Mouse (Mus musculus) lung, postnatal 0 days (tissue): ENCODE data around the gene Marveld2. TPM values are rescaled to one million over a fixed set of nuclear protein-coding genes. Genes with fewer than 3 reads are reported as not detected.
A peak's percentile ranks its signal among the peaks of the same experiment; 100 is the strongest.

Source experiments
- ATAC-seq: fragments of 200-750 bp; cut with Nextera tagmentation; 2 replicates; pipeline ENCODE4 v1.8.0; 2017; ENCODE audit warnings: moderate library complexity
- DNase-seq: peaks from one replicate; pipeline ENCODE4 v3.0.0-alpha.2; 2016; ENCODE audit warnings: low spot score
- H3K27ac ChIP-seq: fragments of 300-500 bp; sonication (generic); 2 replicates; pipeline ENCODE4 v1.5.1; 2014; ENCODE audit warnings: antibody characterized with exemption, mild to moderate bottlenecking, low read length, mixed read lengths
- H3K27me3 ChIP-seq: fragments of 300-500 bp; sonication (generic); replicated peaks from 2 replicates; pipeline ENCODE4 v1.6.1; 2014; ENCODE audit warnings: low read length, mixed read lengths; ENCODE audit not compliant: insufficient read depth
- H3K36me3 ChIP-seq: fragments of 300-500 bp; sonication (generic); 2 replicates; pipeline ENCODE4 v1.6.1; 2014; ENCODE audit warnings: low read length, mixed read lengths; ENCODE audit not compliant: insufficient read depth
- H3K4me1 ChIP-seq: fragments of 300-500 bp; sonication (generic); 2 replicates; pipeline ENCODE4 v1.6.1; 2014; ENCODE audit warnings: antibody characterized with exemption, low read depth, low read length, mixed read lengths; ENCODE audit not compliant: insufficient read depth
- H3K4me2 ChIP-seq: fragments of 300-500 bp; sonication (generic); replicated peaks from 2 replicates; pipeline ENCODE4 v1.6.1; 2014; ENCODE audit warnings: low read depth, mild to moderate bottlenecking, low read length, moderate library complexity, mixed read lengths
- H3K4me3 ChIP-seq: fragments of 300-500 bp; sonication (generic); 2 replicates; pipeline ENCODE4 v1.5.1; 2014; ENCODE audit warnings: low read depth, low read length
- H3K9ac ChIP-seq: fragments of 300-500 bp; sonication (generic); replicated peaks from 2 replicates; pipeline ENCODE4 v1.6.1; 2014; ENCODE audit warnings: low read depth, mild to moderate bottlenecking
- H3K9me3 ChIP-seq: fragments of 300-500 bp; sonication (generic); 2 replicates; pipeline ENCODE4 v1.6.1; 2016; ENCODE audit warnings: low read length, mixed read lengths
- CTCF ChIP-seq: IDR thresholded peaks from 2 replicates; pipeline ENCODE4 v1.5.1; 2016; ENCODE audit warnings: antibody characterized with exemption, mild to moderate bottlenecking
- EP300 ChIP-seq: IDR thresholded peaks from 2 replicates; pipeline ENCODE4 v1.6.1; 2016; ENCODE audit warnings: antibody characterized with exemption, mild to moderate bottlenecking, control low read depth
- WGBS: fragments of 180-500 bp; shearing (Covaris S2); extraction: QIAGEN DNeasy Blood & Tissue Kit; methylation state at CpG from one replicate; pipeline ENCODE4 v1.1.7; 2014; 5-methylcytosine and 5-hydroxymethylcytosine counted together
- polyA plus RNA-seq: library from polyadenylated mRNA; unstranded; fragments of >200 nt; fragmentation: Nextera tagmentation; extraction: Ambion mirVana; gene quantifications from 2 replicates; pipeline ENCODE4 v1.2.1, GENCODE M21; 2015

Marveld2 gene
- polyA plus RNA-seq, 1 experiment from 2014 or later = 11.8 TPM

GRCm38 (mm10) chr13:100552369-100553041, 64.3 kb downstream of the Marveld2 start, which contains the start of gene Ocln:
Gene Ocln (minus strand): TSS chr13:100552718.
- Histone ChIP-seq H3K27ac (peak within 1 kb of the TSS; percentile 94), H3K36me3 (no peaks in the 10 kb centered on the region), H3K9me3 (no peaks in the 10 kb centered on the region), H3K4me3 (peak within 1 kb of the TSS; percentile 79), H3K27me3 (peaks cover 7% of the 10 kb centered on the region), H3K4me2 (peak within 1 kb of the TSS; percentile 77), H3K4me1 (no peaks in the 10 kb centered on the region), H3K9ac (peak within 1 kb of the TSS; percentile 72)
- WGBS = under 1% methylated on average over 45 of the region's 45 CpGs
- TF ChIP-seq EP300 = no peak
- TF ChIP-seq CTCF = no peak
- ATAC-seq = peak; percentile 88
- DNase-seq = peak; percentile 85

GRCm38 (mm10) chr13:100552009-100552368, 64.8 kb downstream of the Marveld2 start:
- Histone ChIP-seq H3K36me3 (no peaks in the 10 kb centered on the region), H3K4me3 (peak overlapping the region; percentile 79), H3K4me1 (no peaks in the 10 kb centered on the region), H3K9ac (peak overlapping the region; percentile 72), H3K27me3 (peaks cover 7% of the 10 kb centered on the region), H3K27ac (peak overlapping the region; percentile 94), H3K4me2 (peak overlapping the region; percentile 77), H3K9me3 (no peaks in the 10 kb centered on the region)
- DNase-seq (peak; percentile 20), ATAC-seq (peak; percentile 12)
- WGBS = under 1% methylated on average over 23 of the region's 35 CpGs
- TF ChIP-seq EP300 (no peak), CTCF (no peak)

- Histone ChIP-seq H3K27me3 (peaks cover 7% of the 10 kb centered on the region), H3K27ac (peak overlapping the region; percentile 94), H3K4me3 (peak overlapping the region; percentile 79), H3K4me1 (no peaks in the 10 kb centered on the region), H3K4me2 (peak overlapping the region; percentile 77), H3K9me3 (no peaks in the 10 kb centered on the region), H3K36me3 (no peaks in the 10 kb centered on the region), H3K9ac (peak overlapping the region; percentile 72)
- ATAC-seq = peak; percentile 14
- TF ChIP-seq CTCF (no peak), EP300 (no peak)
- DNase-seq = peak; percentile 52
- WGBS = 2% methylated on average over 41 of the region's 41 CpGs
Observed at GRCm38 (mm10) chr13:100551371-100552008, 65.3 kb downstream of the Marveld2 start.

GRCm38 (mm10) chr13:100547269-100547668, 69.5 kb downstream of the Marveld2 start:
- H3K27ac ChIP-seq = no peak overlapping the region
- H3K36me3 ChIP-seq = no peaks in the 10 kb centered on the region
- H3K4me1 ChIP-seq = no peaks in the 10 kb centered on the region; the same call in 1 of the 2 replicates
- ATAC-seq (no peak), DNase-seq (no peak)
- H3K27me3 ChIP-seq = peaks cover 2% of the 10 kb centered on the region
- TF ChIP-seq CTCF (no peak), EP300 (no peak)
- no peak overlapping the region for H3K4me2 ChIP-seq
- no peak overlapping the region for H3K4me3 ChIP-seq
- no peaks in the 10 kb centered on the region for H3K9me3 ChIP-seq
- no peak overlapping the region for H3K9ac ChIP-seq
- 65% methylated on average over 5 of the region's 5 CpGs for whole genome bisulfite sequencing

Other genes starting within 250 kb of the Marveld2 start
- gene Naip1, start 164.1 kb downstream of the Marveld2 start, polyA plus RNA-seq = not detected in 2 replicates
- 22.9 and 35.5 TPM in 2 replicates for gene Gtf2h2, start 124.4 kb downstream of the Marveld2 start, polyA plus RNA-seq
- 71.0 and 76.9 TPM in 2 replicates for gene Ocln, start 64.3 kb downstream of the Marveld2 start, polyA plus RNA-seq
- 135 and 136 TPM in 2 replicates for gene Ak6, start 34.0 kb upstream of the Marveld2 start, polyA plus RNA-seq
- gene Rad17, start 34.1 kb upstream of the Marveld2 start, polyA plus RNA-seq = 12.9 and 14.4 TPM in 2 replicates
- 12.2 and 15.5 TPM in 2 replicates for gene Taf9, start 34.6 kb upstream of the Marveld2 start, polyA plus RNA-seq
- 7.1 and 7.9 TPM in 2 replicates for gene Ccdc125, start 52.7 kb upstream of the Marveld2 start, polyA plus RNA-seq
- 52.5 and 54.8 TPM in 2 replicates for gene Cdk7, start 114.0 kb upstream of the Marveld2 start, polyA plus RNA-seq
- gene Mrps36, start 127.7 kb upstream of the Marveld2 start, polyA plus RNA-seq = 114 and 122 TPM in 2 replicates
- gene Cenph, start 158.9 kb upstream of the Marveld2 start, polyA plus RNA-seq = 2.5 and 2.9 TPM in 2 replicates
- gene Ccnb1, start 169.6 kb upstream of the Marveld2 start, polyA plus RNA-seq = 8.8 and 10.9 TPM in 2 replicates
- gene Slc30a5, start 216.5 kb upstream of the Marveld2 start, polyA plus RNA-seq = 30.8 and 31.1 TPM in 2 replicates